Mouse (Mus musculus): ENCODE results near the gene Ppp1r11. TPM values are rescaled to one million over a fixed set of nuclear protein-coding genes. Genes with fewer than 3 reads are reported as not detected.
"Not testable (repeated sequence)": the region's sequence is repeated elsewhere in the genome, so short reads cannot be mapped to it uniquely, and the experiment has no call there.

The Ppp1r11 gene
- polyA plus RNA-seq, 2 experiments, result 30.4 to 43.0 TPM

DNA sequence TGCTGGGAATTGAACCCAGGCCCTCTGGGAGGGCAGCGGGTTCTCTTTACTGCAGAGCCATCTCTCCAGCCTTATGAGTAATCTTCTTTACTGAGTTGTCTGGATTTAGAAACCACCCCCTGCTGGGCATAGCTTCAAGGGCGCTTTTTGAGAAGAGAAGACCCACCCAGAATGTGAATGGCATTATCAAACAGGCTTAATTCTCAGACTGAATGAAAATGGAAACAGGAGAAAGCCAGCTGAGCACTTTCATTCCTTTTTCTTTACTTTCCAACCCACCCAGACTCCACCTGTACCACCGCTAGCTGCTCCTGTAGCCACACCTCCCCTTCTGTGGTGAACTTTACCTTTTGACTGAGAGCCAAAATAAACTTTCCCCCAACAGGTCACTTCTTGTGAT, 43.9 kb upstream of the Ppp1r11 start:
- Histone ChIP-seq H3K27me3 (ENCODE audit: control insufficient read depth, insufficient read depth, low read length) (no peaks in the 10 kb centered on the region), H3K9ac (replicated peaks) (no peak overlapping the region), H3K27ac (no peak overlapping the region), H3K9me3 (ENCODE audit: control insufficient read depth, low read length) (no peaks in the 10 kb centered on the region), H3K36me3 (replicated peaks; ENCODE audit: control insufficient read depth, insufficient read depth, low read depth) (no peaks in the 10 kb centered on the region), H3K4me2 (ENCODE audit: low read depth) (no peak overlapping the region), H3K4me1 (replicated peaks; ENCODE audit: control insufficient read depth in 2 of 2, insufficient read depth in 2 of 2, low read length in 1 of 2) (no peaks in the 10 kb centered on the region), H3K4me3 (ENCODE audit: insufficient read depth in 1 of 2, low read depth in 2 of 2, low read length in 2 of 2) (no peak overlapping the region)
- ATAC-seq (ENCODE audit: insufficient read depth) (no peak), DNase-seq (ENCODE audit: low read depth in 3 of 3, low spot score in 3 of 3) (no peak)
- 47% methylated on average over 3 of the region's 3 CpGs for WGBS (ENCODE audit: insufficient replicate concordance)
- no peak for TF ChIP-seq CTCF (IDR thresholded peaks at IDR 0.05; ENCODE audit: low read depth)
- no peak for TF ChIP-seq EP300 (IDR thresholded peaks at IDR 0.05; ENCODE audit: low read depth)

DNA sequence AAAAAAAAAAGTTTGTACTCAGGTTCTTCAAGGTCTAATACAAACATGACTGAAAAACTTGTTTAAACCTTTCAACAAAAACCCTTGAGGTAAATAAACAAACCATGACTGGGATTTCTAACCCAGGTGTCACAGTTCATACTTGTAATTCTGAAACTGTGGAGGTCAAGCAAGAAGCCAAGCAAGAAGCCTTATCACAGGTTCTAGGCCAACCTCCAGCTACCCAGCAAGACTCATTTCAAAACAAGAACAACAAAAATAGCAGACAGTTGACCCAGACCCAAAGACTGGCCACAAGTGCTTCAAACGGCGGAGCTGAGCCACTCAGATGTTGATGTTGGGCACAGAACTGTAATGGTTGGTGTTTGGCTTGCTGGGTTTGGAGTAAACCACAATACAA, 43.0 kb upstream of the Ppp1r11 start:
- no peak for TF ChIP-seq EP300 (IDR thresholded peaks at IDR 0.05; ENCODE audit: low read depth)
- TF ChIP-seq CTCF (IDR thresholded peaks at IDR 0.05; ENCODE audit: low read depth), result no peak
- Histone ChIP-seq H3K27me3 (ENCODE audit: control insufficient read depth, insufficient read depth, low read length) (no peaks in the 10 kb centered on the region), H3K27ac (no peak overlapping the region), H3K4me2 (ENCODE audit: low read depth) (no peak overlapping the region), H3K9ac (replicated peaks) (no peak overlapping the region), H3K4me1 (replicated peaks; ENCODE audit: control insufficient read depth in 2 of 2, insufficient read depth in 2 of 2, low read length in 1 of 2) (no peaks in the 10 kb centered on the region), H3K36me3 (replicated peaks; ENCODE audit: control insufficient read depth, insufficient read depth, low read depth) (no peaks in the 10 kb centered on the region), H3K4me3 (ENCODE audit: insufficient read depth in 1 of 2, low read depth in 2 of 2, low read length in 2 of 2) (no peak overlapping the region), H3K9me3 (ENCODE audit: control insufficient read depth, low read length) (no peaks in the 10 kb centered on the region)
- whole genome bisulfite sequencing (ENCODE audit: insufficient replicate concordance), result 60% methylated on average over 2 of the region's 2 CpGs
- no peak for DNase-seq (ENCODE audit: low read depth in 3 of 3, low spot score in 3 of 3)
- ATAC-seq (ENCODE audit: insufficient read depth), result no peak

- Histone ChIP-seq H3K4me1 (replicated peaks; ENCODE audit: control insufficient read depth in 2 of 2, insufficient read depth in 2 of 2, low read length in 1 of 2) (no peaks in the 10 kb centered on the region), H3K9ac (replicated peaks) (no peak overlapping the region)
- WGBS (ENCODE audit: insufficient replicate concordance), result 68% methylated on average over 4 of the region's 4 CpGs
These were observed 42.3 kb upstream of the Ppp1r11 start for GRCm38 (mm10) chr17:36993770-36994325.

DNA sequence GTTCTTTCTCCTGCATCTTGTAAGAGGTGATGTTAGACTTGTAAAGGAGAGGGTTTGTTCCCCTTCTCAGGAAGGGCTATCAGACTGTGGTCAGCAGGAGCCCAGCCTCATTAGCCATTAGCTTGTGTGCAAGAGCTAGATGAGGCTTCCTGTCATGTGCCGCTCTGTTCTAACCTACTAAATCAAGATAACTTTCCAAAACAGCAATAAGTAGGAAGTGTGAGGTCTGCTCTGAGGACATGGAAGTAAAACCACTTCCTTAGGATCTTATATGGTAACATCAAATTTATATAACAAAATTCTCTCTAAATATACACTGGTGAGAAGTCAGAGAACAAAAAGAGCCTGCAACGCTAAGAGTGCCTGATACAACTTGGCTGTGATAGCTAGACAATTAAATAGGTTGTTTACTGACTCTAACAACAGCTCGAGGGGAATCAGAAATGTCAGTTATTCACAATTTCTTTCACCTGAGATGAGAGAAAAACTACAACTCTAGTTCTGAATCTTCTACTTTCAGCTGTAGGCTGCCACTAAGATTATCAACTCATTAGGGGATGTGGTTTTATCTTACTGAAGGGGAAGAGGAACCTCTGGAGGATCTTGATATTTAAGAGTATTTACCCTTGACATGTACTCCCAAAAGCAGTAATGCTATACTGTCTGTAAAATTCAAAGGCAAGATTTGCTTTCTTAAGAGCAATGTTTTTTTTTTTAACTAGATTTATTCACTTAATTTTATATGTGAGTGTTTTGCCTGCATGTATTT, 41.0 kb upstream of the Ppp1r11 start:
- no peak overlapping the region for H3K4me3 ChIP-seq (ENCODE audit: insufficient read depth in 1 of 2, low read depth in 2 of 2, low read length in 2 of 2)
- no peak overlapping the region for H3K9ac ChIP-seq (replicated peaks)
- no peak for TF ChIP-seq EP300 (IDR thresholded peaks at IDR 0.05; ENCODE audit: low read depth)
- TF ChIP-seq CTCF (IDR thresholded peaks at IDR 0.05; ENCODE audit: low read depth), result no peak
- H3K4me2 ChIP-seq (ENCODE audit: low read depth), result no peak overlapping the region
- no peaks in the 10 kb centered on the region for H3K36me3 ChIP-seq (replicated peaks; ENCODE audit: control insufficient read depth, insufficient read depth, low read depth)
- H3K4me1 ChIP-seq (replicated peaks; ENCODE audit: control insufficient read depth in 2 of 2, insufficient read depth in 2 of 2, low read length in 1 of 2), result no peaks in the 10 kb centered on the region
- no peak for DNase-seq (ENCODE audit: low read depth in 3 of 3, low spot score in 3 of 3)
- no peaks in the 10 kb centered on the region for H3K9me3 ChIP-seq (ENCODE audit: control insufficient read depth, low read length)
- ATAC-seq (ENCODE audit: insufficient read depth), result no peak
- H3K27ac ChIP-seq, result no peak overlapping the region
- WGBS (ENCODE audit: insufficient replicate concordance), result 14% methylated on average over 3 of the region's 3 CpGs
- peaks cover 17% of the 10 kb centered on the region for H3K27me3 ChIP-seq (ENCODE audit: control insufficient read depth, insufficient read depth, low read length)

More at GRCm38 (mm10) chr17:36993770-36994325, 42.3 kb upstream of the Ppp1r11 start:
- Histone ChIP-seq H3K27ac (no peak overlapping the region), H3K36me3 (replicated peaks; ENCODE audit: control insufficient read depth, insufficient read depth, low read depth) (no peaks in the 10 kb centered on the region), H3K4me2 (ENCODE audit: low read depth) (no peak overlapping the region), H3K4me3 (ENCODE audit: insufficient read depth in 1 of 2, low read depth in 2 of 2, low read length in 2 of 2) (no peak overlapping the region), H3K27me3 (ENCODE audit: control insufficient read depth, insufficient read depth, low read length) (peaks cover 3% of the 10 kb centered on the region), H3K9me3 (ENCODE audit: control insufficient read depth, low read length) (no peaks in the 10 kb centered on the region)
- ATAC-seq (ENCODE audit: insufficient read depth), result no peak
- no peak for DNase-seq (ENCODE audit: low read depth in 3 of 3, low spot score in 3 of 3)
- no peak for TF ChIP-seq EP300 (IDR thresholded peaks at IDR 0.05; ENCODE audit: low read depth)
- TF ChIP-seq CTCF (IDR thresholded peaks at IDR 0.05; ENCODE audit: low read depth), result no peak

DNA sequence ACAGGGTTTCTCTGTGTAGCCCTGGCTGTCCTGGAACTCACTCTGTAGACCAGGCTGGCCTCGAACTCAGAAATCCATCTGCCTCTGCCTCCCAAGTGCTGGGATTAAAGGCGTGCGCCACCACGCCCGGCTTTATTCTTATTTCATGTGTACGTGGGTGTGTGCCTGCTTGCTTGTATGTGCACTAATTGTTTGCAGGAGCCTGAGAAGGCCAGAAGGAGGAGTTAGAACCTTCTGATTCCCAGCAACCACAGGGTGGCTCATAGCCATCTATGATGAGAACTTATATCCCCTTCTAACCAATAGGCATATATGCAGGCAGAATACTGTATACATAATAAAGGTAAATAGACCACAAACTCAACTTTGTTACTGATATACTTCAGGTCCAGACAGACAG, 39.1 kb upstream of the Ppp1r11 start:
- not testable (repeated sequence) for H3K4me2 ChIP-seq (ENCODE audit: low read depth); H3K9ac ChIP-seq (replicated peaks); H3K36me3 ChIP-seq (replicated peaks; ENCODE audit: control insufficient read depth, insufficient read depth, low read depth); DNase-seq (ENCODE audit: low read depth in 3 of 3, low spot score in 3 of 3); H3K27ac ChIP-seq; H3K4me1 ChIP-seq (replicated peaks; ENCODE audit: control insufficient read depth in 2 of 2, insufficient read depth in 2 of 2, low read length in 1 of 2); H3K9me3 ChIP-seq (ENCODE audit: control insufficient read depth, low read length); H3K4me3 ChIP-seq (ENCODE audit: insufficient read depth in 1 of 2, low read depth in 2 of 2, low read length in 2 of 2); ATAC-seq (ENCODE audit: insufficient read depth)
- WGBS (ENCODE audit: insufficient replicate concordance), result 81% methylated on average over 6 of the region's 6 CpGs
- H3K27me3 ChIP-seq (ENCODE audit: control insufficient read depth, insufficient read depth, low read length), result peaks cover 18% of the 10 kb centered on the region

All from liver, embryonic 14.5 days (tissue).